Mouse (Mus musculus): ENCODE measurements at regions not wholly inside any gene's neighbourhood (a gene's known extent, or its start where the extent isn't known, plus 50 kb on each side); places are given as distances from the start of the nearest gene placed in this dataset.

GRCm38 (mm10) chr2:46179741-46180140 lies 1062.5 kb upstream of the Zeb2 start:
- DNase-seq (ENCODE audit: low spot score), result no peak

GRCm38 (mm10) chr2:46168488-46168887 lies 1051.3 kb upstream of the Zeb2 start:
- DNase-seq (ENCODE audit: low spot score), result no peak

GRCm38 (mm10) chr2:46149848-46150247 lies 1032.7 kb upstream of the Zeb2 start:
- no peak for DNase-seq (ENCODE audit: low spot score)

DNA sequence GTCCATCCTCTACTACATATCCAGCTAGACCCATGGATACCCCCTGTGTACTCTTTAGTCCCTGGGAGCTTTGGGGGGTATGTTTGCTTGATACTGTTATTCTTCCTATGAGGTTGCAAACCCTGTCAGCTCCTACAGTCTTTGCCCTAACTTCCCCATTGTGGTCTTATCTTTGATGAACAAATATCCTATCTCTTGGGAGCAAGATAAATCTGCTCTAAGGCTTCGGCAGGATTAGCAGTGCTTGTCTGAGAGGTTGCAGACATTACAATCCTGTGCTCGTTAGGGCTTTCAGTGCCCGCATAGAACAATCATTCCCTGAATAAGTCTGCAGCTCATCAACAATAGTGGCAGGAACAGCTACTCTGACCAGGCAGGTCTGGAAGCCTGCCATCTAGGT lies 1002.7 kb upstream of the Zeb2 start:
- DNase-seq (ENCODE audit: low spot score), result no peak

- no peak for DNase-seq (ENCODE audit: low spot score)
These were observed 989.8 kb upstream of the Zeb2 start for GRCm38 (mm10) chr2:46106991-46107390.

DNA sequence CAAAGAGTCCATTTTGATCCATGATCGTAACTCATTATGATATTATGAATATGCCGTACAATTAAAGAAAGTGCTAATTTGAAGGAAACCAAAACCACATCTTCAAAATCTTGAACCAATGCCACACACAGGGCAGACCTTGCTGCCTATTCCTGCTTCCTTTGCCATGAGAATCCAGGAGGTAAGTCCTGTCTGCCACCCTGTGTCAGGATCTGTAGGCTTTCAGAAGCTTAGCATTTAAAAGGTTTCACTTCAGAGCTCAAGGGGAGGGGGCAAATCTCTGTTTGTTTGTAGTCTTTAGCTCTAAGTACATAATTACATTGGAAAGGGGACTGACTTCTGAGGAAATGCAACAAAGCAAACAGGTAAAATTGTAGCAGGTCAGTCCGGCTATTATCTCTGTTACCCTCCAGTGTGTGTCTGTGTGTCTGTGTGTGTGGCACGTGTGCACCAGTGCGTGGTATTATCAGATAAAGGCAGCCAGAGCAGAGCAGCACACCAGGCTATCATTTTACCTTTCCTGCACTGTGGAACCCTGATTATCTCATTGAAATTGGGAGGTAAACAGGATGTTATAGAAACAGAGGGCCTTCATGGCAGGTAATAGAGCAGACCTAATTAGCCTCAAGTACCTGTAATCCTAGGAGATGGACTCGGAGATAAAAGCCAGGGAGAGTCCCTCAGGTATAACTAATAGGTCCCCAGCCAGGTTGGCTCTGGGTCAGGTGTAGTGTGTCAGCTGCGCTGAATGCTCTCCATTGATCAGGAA lies 948.0 kb upstream of the Zeb2 start:
- DNase-seq (ENCODE audit: low spot score), result no peak

DNA sequence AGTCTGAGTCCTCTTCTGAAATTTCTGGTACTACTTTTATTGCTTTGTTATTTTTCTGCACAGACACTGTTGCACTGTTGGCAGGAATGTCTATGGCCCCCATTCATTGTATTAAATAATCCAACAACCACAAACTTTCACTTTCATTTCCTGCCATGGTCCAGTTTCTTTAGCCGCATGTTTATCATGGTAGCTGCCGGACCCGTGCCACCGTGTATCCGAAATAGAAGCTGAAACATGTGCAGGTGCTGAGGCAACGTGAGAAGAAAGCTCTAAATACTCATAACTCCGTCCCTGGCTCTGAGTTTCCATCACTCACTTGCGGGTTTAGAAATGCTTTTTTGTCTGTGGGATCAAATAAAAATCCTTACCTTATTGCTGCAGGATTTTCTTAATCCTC lies 938.5 kb upstream of the Zeb2 start:
- no peak for DNase-seq (ENCODE audit: low spot score)

DNA sequence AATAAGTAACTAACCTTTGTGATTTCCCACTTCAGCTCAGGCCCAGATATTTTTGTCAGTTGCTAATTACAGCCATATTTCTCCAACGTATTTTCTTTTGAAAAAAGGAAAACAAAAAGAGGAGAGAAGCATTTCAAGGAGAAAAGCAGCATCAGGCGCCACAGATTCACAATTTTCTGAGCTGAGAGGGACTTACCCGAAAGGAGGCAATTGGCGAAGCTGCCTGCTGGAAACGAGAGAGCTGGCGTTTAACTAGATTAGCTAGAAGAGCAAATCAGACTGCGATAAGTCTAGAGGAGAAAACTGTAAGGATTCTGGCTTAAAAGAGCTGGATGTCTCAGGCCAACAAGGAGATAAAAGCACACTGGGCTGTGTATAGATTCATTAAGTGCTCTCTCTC lies 937.7 kb upstream of the Zeb2 start:
- DNase-seq (ENCODE audit: low spot score), result no peak

DNA sequence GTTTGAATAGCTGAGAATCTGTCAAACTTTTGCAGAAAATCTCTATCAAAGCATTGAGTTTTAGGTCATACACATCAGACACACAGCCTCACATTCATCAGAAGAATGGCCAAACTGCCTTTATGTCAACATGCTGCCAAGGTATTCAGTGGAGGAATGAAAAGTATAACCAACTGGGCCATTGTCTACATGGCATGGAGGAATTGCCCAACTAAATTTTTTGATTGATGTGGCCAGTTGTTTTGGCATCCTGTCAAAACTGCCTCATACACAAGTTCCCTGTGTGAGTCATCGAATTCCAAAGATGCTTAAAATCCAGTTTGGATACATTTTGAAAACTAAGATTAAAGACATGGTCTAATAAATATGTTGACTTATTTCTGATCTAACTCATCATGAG lies 904.7 kb upstream of the Zeb2 start:
- no peak for DNase-seq (ENCODE audit: low spot score)

DNA sequence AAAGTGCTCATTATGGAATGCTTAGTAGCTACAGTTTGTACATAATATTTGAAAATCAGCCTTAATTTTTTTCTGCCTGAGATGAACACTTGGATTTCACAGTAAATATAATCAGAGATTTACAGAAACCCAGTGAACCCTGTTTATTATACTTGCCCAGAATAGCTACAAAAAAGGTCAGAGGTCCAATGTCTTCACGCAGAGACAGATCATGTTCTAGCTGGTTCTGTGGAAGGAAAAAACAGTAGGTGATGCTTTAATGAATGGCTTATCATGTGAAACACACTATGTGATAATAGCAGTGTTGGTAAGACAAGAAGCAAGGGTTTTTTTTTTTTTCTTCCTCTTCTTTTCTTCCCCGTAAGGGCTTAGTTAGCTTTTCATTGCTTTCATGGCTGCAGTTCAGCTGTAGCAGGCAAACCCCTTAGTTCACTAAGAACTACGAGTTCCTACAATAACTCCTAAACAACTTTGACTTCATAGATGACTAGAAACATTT lies 896.6 kb upstream of the Zeb2 start:
- no peak for DNase-seq (ENCODE audit: low spot score)

- no peak for DNase-seq (ENCODE audit: low spot score)
These were observed 895.5 kb upstream of the Zeb2 start for GRCm38 (mm10) chr2:46012716-46013115.

DNA sequence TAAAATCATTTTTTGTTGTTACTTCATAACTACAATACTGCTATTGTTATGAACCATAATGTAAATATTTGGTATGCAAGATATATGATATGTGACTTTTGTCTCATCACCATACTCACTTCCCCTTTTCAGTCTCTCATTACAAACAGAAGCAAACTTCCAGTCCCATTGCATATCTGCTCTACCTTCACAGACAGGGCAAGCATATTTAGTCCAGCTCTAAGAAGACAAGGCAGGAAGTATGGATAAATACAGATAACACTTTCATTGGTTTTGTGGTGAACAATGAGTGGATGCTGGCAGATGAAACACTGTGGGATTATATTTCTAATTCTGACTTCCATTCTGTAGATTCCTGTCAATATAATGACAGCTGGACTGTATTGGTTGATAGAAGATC lies 858.0 kb upstream of the Zeb2 start:
- DNase-seq (ENCODE audit: low spot score), result no peak

DNA sequence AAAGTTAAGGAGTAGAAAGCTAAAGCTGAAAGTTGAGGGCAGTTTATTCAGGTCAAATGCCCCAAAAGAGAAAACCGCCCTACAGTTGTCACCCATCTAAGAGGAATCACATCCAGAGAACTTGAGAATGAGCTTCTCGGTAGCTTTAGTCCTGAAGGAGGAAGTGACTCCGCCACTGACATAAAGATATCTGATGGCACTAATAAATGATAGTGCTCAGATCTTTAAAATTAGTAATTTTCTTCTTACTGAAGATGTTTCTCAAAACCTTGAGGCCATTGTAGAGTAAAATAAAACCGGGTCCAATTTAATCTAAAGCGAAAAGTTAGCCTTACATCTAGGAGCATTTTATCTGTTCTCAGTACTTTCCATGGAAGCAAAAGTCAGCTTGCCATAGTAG lies 851.4 kb upstream of the Zeb2 start:
- no peak for DNase-seq (ENCODE audit: low spot score)

GRCm38 (mm10) chr2:45956792-45957330 lies 839.7 kb upstream of the Zeb2 start:
- no peak for DNase-seq (ENCODE audit: low spot score)

GRCm38 (mm10) chr2:45948758-45949157 lies 831.6 kb upstream of the Zeb2 start:
- no peak for DNase-seq (ENCODE audit: low spot score)

DNA sequence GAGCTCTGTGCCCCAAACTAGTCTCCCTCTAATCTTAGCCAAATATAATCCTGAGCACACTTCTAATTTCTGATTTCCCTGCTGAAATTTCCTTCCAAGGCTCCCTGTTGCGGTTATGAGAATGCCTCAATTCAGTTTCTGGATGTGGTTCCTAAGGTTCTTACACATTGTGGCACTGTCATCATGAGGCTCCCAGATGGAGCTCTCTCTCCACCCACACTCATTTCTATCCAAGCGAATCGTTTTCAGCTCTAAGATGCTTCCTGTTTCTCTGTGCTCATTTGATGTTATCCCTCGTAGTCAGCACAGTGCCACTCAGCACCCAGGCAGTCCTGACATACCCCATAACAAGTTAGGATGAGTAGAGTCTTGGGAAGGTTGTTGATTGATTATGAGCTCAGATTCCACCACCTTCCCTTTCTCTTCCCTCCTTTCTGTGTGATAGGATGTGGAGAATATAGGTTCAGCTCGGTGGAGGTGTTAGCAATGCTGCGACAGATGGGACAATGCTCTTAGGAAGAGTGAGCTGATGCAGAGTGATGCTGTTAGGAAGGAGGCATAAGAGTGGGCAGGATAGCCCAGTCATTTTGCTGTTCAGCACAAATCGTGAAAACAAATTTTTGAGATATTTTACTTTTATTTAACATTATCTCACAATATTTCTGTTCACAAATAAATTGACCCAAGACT lies 808.7 kb upstream of the Zeb2 start:
- DNase-seq (ENCODE audit: low spot score), result no peak

- DNase-seq (ENCODE audit: low spot score), result no peak
These were observed 791.7 kb upstream of the Zeb2 start for GRCm38 (mm10) chr2:45908871-45909270.

GRCm38 (mm10) chr2:45904623-45905235 lies 787.5 kb upstream of the Zeb2 start:
- no peak for DNase-seq (ENCODE audit: low spot score)

DNA sequence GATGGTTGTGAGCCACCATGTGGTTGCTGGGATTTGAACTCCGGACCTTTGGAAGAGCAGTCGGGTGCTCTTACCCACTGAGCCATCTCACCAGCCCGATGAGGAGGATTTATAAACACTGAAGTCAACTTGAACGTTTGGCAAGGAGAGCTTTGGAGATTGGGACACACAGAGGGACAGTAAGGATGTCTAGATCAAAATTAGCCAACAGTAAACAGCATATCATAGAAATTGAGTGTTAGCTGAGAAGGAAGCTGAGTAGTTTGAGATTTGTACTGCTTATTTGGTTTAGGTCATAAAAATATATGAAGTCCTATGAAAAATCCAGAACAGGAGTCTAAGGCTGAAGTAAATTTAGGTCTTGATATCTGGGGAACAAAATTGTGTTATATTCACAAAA lies 786.9 kb upstream of the Zeb2 start:
- no peak for DNase-seq (ENCODE audit: low spot score)

- DNase-seq (ENCODE audit: low spot score), result no peak
These were observed 786.2 kb upstream of the Zeb2 start for GRCm38 (mm10) chr2:45903350-45903749.

DNA sequence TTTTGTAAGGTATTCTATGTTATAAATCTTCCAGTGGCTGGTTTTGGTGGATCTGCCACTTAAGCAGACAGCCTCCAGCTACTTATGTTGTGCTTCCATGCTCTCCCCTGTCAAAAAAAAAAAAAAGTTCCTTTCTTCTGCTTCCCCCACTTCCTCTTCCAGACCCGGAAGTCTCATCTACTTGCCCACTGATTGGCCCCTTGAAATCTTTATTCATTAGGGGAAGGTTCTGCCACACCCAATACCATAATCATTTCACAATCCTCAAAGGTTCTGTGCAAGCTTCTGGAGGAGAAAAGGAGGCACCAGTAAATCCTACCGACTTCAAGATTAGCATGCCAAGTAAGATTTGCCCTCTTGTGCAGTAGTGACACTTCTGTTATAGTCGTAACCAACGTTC lies 784.7 kb upstream of the Zeb2 start:
- no peak for DNase-seq (ENCODE audit: low spot score)

GRCm38 (mm10) chr2:45884680-45885079 lies 767.5 kb upstream of the Zeb2 start:
- DNase-seq (ENCODE audit: low spot score), result no peak

GRCm38 (mm10) chr2:45878656-45879055 lies 761.5 kb upstream of the Zeb2 start:
- no peak for DNase-seq (ENCODE audit: low spot score)

Measured in urinary bladder, postnatal 25 days (tissue).